Mouse (Mus musculus): Measurements from ENCODE around the gene Echdc3.

Echdc3 gene

GRCm38 (mm10) chr2:6226361-6227058 lies 13.7 kb upstream of the Echdc3 start:
- in situ Hi-C loops (cut with MboI; ENCODE audit: unreplicated experiment in 2 of 2): no loop called here

DNA sequence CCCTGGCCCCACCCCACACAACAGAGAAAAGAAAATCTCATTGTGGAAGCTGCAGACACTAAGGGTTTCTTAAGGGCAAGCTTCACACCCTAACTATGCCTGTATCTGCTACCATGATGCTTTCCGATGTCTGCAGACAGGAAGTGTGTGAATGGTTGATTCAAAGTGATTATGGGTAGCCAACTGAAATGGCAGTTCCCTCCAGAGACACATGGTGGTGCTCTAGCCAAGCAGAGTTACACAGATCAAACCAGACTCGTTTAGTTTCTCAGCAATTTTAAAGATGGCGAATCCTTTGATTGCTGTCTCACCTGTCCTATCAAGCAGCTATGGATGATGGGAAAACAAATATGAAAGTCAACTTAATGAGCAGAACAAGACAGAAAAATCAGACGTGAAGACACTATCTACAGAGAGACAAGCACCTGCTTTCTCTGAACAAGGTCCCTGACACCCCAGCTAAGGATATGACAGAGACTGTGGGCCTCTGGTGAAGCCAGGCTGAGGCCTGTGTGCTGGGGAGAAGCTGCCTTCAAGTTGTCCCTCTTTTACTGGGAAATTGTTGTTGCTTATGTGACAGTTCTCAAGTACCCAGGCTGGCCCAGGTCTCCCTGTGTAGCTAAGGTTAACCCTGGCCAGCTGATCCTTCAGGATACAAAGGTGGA lies 7.4 kb upstream of the Echdc3 start:
- in situ Hi-C loops (cut with MboI; ENCODE audit: unreplicated experiment in 2 of 2): loop anchor here (5.0 kb wide), 2 partner anchors 182 to 187 kb away; no protein-coding TSS in a partner anchor

GRCm38 (mm10) chr2:6212327-6212723 lies 508 bp downstream of the Echdc3 start:
- in situ Hi-C loops (cut with MboI; ENCODE audit: unreplicated experiment in 2 of 2): no loop called here

DNA sequence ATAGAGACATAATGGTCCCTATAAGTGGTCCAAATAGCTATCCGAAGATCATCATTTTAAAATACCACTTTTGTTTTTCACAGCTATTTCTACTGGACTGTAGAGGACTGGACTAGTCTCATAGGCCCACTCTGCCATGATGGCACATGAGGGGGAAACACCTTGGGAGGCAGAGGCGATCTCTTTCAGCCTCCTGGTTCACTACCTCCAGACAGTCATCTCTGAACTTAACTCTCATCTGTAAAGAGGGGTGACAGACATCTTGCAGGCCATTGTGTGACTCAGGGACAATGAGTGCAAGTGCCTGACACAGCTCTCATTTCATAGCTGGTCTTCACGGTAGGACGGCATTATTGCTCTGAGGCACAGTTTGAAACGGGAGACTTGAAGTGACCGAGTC lies 2.0 kb downstream of the Echdc3 start:
- in situ Hi-C loops (cut with MboI; ENCODE audit: unreplicated experiment in 2 of 2): no loop called here

DNA sequence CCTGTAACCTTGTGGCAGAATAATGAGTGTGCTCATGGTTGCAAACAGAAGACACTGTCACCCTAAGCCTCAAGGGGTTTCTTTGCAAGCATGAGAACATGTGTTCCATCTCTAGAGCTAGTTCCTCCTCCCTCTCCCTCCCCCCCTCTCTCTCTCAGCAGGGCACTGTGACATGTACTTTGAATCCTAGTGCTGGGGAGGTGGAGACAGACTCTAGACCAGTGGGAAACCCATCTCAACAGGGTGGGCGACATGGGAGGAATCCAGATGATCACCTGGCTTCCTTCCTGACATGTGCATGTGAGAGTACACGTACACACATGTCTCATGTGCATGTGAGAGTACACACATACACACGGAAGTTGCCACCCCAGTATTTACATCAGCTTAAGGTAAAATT lies 3.1 kb downstream of the Echdc3 start:
- in situ Hi-C loops (cut with MboI; ENCODE audit: unreplicated experiment in 2 of 2): no loop called here

- in situ Hi-C loops (cut with MboI; ENCODE audit: unreplicated experiment in 2 of 2): no loop called here
Measured at GRCm38 (mm10) chr2:6209116-6209515, 3.7 kb downstream of the Echdc3 start.

DNA sequence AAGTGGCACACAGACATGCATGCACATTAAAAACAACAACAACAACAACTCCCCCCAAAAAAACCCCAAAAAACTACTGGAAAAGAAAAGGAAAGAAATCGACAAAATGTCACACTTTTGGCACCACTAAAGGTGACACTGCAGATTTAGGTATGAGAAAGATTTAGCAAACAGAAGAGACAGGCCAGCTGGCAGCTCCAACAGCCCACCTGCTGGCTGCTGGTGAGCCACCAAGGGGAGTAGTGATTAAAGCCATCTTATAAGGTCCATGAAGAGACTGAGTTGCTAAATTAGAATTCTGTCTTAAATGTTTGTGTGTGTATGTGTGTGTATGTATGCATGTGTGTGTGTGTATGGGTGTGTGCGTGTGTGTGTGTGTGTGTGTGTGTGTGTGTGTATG lies 5.1 kb downstream of the Echdc3 start:
- in situ Hi-C loops (cut with MboI; ENCODE audit: unreplicated experiment in 2 of 2): no loop called here

- in situ Hi-C loops (cut with MboI; ENCODE audit: unreplicated experiment in 2 of 2): no loop called here
Measured at GRCm38 (mm10) chr2:6196363-6196973, 16.4 kb downstream of the Echdc3 start.

DNA sequence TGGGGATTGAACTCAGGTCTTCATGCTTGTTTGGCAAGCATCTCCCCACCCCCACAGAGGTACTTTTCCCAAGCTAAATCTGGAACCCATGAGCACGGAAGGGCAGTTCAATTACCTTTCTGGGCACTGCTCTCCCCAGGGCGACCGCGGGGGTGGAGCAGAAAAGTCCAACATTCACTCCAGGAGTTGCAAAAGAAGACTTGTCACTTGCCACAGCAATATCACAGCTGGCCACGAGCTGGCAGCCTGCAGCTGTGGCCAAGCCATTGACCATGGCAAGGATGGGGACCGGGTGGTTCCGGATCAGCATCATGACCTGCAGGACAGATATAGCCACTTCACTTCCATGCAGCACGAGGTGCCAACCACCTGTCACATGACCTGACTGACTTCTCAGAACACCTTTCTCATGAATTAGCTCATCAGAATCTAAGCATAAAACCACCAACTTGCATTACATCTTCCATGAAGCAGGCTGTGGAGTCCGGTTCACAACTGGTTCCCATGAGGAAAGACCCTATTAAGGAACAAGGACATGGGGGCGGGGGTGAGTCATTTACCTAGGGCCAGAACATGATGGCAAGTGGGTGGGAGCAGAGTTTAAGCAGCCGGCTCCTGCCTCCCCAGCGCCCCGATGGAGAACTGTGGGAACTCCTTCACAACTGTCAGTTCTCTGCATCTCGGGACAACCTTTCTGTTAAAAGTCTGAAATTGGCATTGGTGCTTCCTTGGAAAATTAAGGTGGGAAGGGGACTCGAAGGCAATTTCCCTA lies 17.2 kb downstream of the Echdc3 start:
- in situ Hi-C loops (cut with MboI; ENCODE audit: unreplicated experiment in 2 of 2): no loop called here

- in situ Hi-C loops (cut with MboI; ENCODE audit: unreplicated experiment in 2 of 2): no loop called here
Measured at GRCm38 (mm10) chr2:6194497-6194896, 18.3 kb downstream of the Echdc3 start.

GRCm38 (mm10) chr2:6193591-6193973 lies 19.3 kb downstream of the Echdc3 start:
- in situ Hi-C loops (cut with MboI; ENCODE audit: unreplicated experiment in 2 of 2): no loop called here

- in situ Hi-C loops (cut with MboI; ENCODE audit: unreplicated experiment in 2 of 2): no loop called here
Measured at GRCm38 (mm10) chr2:6192820-6193590, 19.8 kb downstream of the Echdc3 start.

DNA sequence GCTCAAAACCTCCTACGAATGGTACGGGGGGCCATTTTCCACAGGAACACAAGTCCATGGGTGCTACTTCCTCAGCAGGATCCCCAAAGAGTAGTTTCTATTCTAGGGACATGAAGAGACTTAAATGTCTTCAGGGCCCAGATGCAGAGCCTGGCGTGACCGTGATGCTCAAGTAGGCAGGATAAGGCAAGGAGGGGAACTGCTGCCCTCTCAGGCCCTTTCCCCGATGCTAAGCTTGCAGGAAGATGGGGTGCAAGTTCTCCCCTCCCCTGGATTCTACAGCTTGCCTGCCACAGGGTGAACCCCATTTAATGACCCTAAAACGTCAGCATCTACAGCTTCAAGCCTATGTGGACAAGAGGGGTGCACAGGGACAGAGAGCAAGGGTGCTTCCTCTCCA lies 22.8 kb downstream of the Echdc3 start:
- in situ Hi-C loops (cut with MboI; ENCODE audit: unreplicated experiment in 2 of 2): no loop called here

GRCm38 (mm10) chr2:6189675-6189998 lies 23.2 kb downstream of the Echdc3 start:
- in situ Hi-C loops (cut with MboI; ENCODE audit: unreplicated experiment in 2 of 2): loop anchor here in 1 of 2 experiments (10.0 kb wide), 1 partner anchor 1105 kb away; no protein-coding TSS in a partner anchor

- in situ Hi-C loops (cut with MboI; ENCODE audit: unreplicated experiment in 2 of 2): loop anchor here in 1 of 2 experiments (10.0 kb wide), 1 partner anchor 1104 kb away; no protein-coding TSS in a partner anchor
Measured at GRCm38 (mm10) chr2:6188891-6189674, 23.8 kb downstream of the Echdc3 start.

GRCm38 (mm10) chr2:6187418-6187817 lies 25.4 kb downstream of the Echdc3 start:
- in situ Hi-C loops (cut with MboI; ENCODE audit: unreplicated experiment in 2 of 2): loop anchor here in 1 of 2 experiments (10.0 kb wide), 1 partner anchor 1103 kb away; no protein-coding TSS in a partner anchor

- in situ Hi-C loops (cut with MboI; ENCODE audit: unreplicated experiment in 2 of 2): loop anchor here in 1 of 2 experiments (10.0 kb wide), 1 partner anchor 1102 kb away; no protein-coding TSS in a partner anchor
Measured at GRCm38 (mm10) chr2:6186913-6187312, 25.9 kb downstream of the Echdc3 start.

DNA sequence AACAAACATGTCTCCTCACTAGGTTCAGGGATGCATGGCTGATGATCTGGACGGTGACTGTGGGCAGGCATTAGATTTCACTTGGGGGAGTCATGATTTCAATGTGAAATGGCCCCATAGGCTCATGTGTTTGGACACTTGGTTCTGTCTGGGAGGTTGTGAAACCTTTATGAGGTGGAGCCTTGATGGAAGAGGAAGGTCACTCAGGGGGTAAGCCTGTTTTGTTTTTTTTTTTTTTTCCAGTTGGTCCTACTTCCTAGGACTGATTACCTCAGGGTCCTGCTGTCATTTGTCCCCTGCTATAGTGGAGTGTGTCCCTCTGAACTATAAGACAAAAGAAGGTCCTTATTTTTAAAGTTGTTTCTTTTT lies 33.1 kb downstream of the Echdc3 start:
- in situ Hi-C loops (cut with MboI; ENCODE audit: unreplicated experiment in 2 of 2): loop anchor here in 1 of 2 experiments (10.0 kb wide), 1 partner anchor 1095 kb away; no protein-coding TSS in a partner anchor
